In genomic region chr5:36778901-36779300, GRCm38 (mm10) we compare ENCODE assay signal across 28 mouse cellular contexts.
"Had no signal": no experiment of that assay in that cellular context is flagged by ENCODE, and none has a peak within 500 bp of the region (broad histone marks: within the 10 kb centered on the region; RNA-seq: fewer than 3 reads in every experiment).

No protein-coding gene starts in this region.

- ATAC-seq: hindbrain, embryonic 16.5 days; inflammation-experienced regulatory T-cells, adult 6 months; intestine, embryonic 15.5 days; intestine, postnatal 0 days had no signal

- H3K27ac ChIP-seq: gastrocnemius, adult 2 months; heart, adult 2 months; heart, embryonic 10.5 days; hindbrain, embryonic 10.5 days; hindbrain, embryonic 12.5 days; hindbrain, embryonic 14.5 days; intestine, embryonic 15.5 days; layer of hippocampus, adult 2 months; left cerebral cortex, adult 2 months; limb, embryonic 10.5 days; limb, embryonic 12.5 days; liver, embryonic 13.5 days; liver, embryonic 15.5 days had no signal

- H3K4me3 ChIP-seq: gastrocnemius, adult 2 months; heart, adult 2 months; heart, embryonic 10.5 days; heart, embryonic 12.5 days; hindbrain, embryonic 10.5 days; hindbrain, embryonic 12.5 days; intestine, embryonic 15.5 days; layer of hippocampus, adult 2 months; left cerebral cortex, adult 2 months; limb, embryonic 10.5 days; limb, embryonic 12.5 days; liver, embryonic 13.5 days; liver, embryonic 15.5 days had no signal

- H3K36me3 ChIP-seq: heart, embryonic 10.5 days; heart, embryonic 12.5 days; hindbrain, embryonic 10.5 days; hindbrain, embryonic 12.5 days; intestine, embryonic 15.5 days; limb, embryonic 10.5 days; limb, embryonic 12.5 days; liver, embryonic 13.5 days; liver, embryonic 15.5 days had no signal

- H3K9ac ChIP-seq: heart, embryonic 12.5 days; hindbrain, embryonic 12.5 days; hindbrain, embryonic 14.5 days; intestine, embryonic 15.5 days; limb, embryonic 12.5 days; liver, embryonic 13.5 days; liver, embryonic 15.5 days had no signal

- DNase-seq: gastrocnemius, adult 2 months; gastrocnemius, postnatal 10 days; gastrocnemius, postnatal 25 days; heart, adult 2 months; heart, postnatal 10 days; heart, postnatal 4 days; kidney, adult 18-20 months; kidney, adult 8-10 months; kidney, postnatal 10 days; kidney, postnatal 25 days; kidney, postnatal 4 days; liver; liver, embryonic 13.5 days had no signal

- H3K27me3 ChIP-seq: heart, embryonic 12.5 days; hindbrain, embryonic 12.5 days; intestine, embryonic 15.5 days; limb, embryonic 12.5 days; liver, embryonic 15.5 days had no signal

- H3K9me3 ChIP-seq: heart, embryonic 10.5 days; intestine, embryonic 15.5 days; limb, embryonic 10.5 days had no signal

- H3K4me1 ChIP-seq: intestine, embryonic 15.5 days; limb, embryonic 12.5 days; liver, embryonic 15.5 days had no signal

- H3K4me2 ChIP-seq: heart, embryonic 12.5 days; hindbrain, embryonic 12.5 days; hindbrain, embryonic 14.5 days; intestine, embryonic 15.5 days; limb, embryonic 12.5 days; liver, embryonic 11.5 days; liver, embryonic 13.5 days; liver, embryonic 15.5 days had no signal
